Mouse (Mus musculus) regulatory T cell (primary cell): Measurements from ENCODE around the gene Foxp1.

ENCODE experiments used
- in situ Hi-C: fragments of 300-600 bp; cut with MboI, MseI; formaldehyde crosslinking; loops from one replicate; pipeline ENCODE4 v1.15.1; 2025; ENCODE audit warnings: high pct_unique_total_duplicates

Gene Foxp1

GRCm38 (mm10) chr6:99035459-99036375 is 486.8 kb downstream of the Foxp1 start:
- in situ Hi-C loops = no loop called here

GRCm38 (mm10) chr6:99033062-99033461 is 489.5 kb downstream of the Foxp1 start:
- in situ Hi-C loops = no loop called here

GRCm38 (mm10) chr6:99031321-99031903 is 491.1 kb downstream of the Foxp1 start:
- in situ Hi-C loops = no loop called here

DNA sequence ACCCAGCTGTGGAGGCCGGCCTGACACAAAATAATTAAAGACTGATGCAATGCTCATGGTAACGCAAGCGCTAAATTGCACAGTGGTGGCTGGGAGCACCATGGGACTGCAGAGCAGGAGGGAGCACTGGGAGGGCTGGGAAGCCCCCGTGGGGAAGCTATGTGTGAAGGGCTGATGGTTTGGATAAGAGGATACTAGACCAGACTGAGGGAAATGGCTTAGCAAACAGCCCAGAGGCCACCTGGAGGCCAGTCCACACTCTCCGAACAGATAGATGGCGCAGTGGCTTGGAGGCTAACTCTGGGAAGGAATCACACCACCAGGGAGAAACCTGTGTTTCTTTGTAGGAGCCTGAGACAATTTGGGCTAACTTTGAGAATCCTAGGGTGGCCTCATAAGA is 492.3 kb downstream of the Foxp1 start:
- in situ Hi-C loops = no loop called here

DNA sequence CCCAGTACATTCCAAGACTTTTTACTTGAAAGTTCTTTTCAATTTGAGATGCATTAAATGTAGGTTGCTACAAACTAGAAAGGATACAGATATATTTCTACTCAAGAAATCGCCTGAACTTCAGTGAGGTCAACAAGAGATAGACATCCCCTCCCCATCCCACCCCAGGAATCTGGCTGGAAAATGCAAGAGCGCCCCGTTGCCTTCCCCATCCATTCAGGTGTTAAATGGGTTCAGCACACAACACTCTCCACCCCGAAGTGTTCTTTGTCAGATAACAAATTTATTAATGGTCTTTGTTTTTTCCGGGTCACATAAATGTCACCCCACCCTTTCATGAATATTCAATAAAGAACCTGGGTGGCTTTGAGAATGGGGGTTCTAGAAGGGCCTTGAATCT is 493.1 kb downstream of the Foxp1 start:
- in situ Hi-C loops = no loop called here

- in situ Hi-C loops = no loop called here
These were observed 493.6 kb downstream of the Foxp1 start for GRCm38 (mm10) chr6:99028989-99029305.

GRCm38 (mm10) chr6:99028161-99028988 is 494.1 kb downstream of the Foxp1 start:
- in situ Hi-C loops = no loop called here

- in situ Hi-C loops = no loop called here
These were observed 494.9 kb downstream of the Foxp1 start for GRCm38 (mm10) chr6:99027542-99028160.

DNA sequence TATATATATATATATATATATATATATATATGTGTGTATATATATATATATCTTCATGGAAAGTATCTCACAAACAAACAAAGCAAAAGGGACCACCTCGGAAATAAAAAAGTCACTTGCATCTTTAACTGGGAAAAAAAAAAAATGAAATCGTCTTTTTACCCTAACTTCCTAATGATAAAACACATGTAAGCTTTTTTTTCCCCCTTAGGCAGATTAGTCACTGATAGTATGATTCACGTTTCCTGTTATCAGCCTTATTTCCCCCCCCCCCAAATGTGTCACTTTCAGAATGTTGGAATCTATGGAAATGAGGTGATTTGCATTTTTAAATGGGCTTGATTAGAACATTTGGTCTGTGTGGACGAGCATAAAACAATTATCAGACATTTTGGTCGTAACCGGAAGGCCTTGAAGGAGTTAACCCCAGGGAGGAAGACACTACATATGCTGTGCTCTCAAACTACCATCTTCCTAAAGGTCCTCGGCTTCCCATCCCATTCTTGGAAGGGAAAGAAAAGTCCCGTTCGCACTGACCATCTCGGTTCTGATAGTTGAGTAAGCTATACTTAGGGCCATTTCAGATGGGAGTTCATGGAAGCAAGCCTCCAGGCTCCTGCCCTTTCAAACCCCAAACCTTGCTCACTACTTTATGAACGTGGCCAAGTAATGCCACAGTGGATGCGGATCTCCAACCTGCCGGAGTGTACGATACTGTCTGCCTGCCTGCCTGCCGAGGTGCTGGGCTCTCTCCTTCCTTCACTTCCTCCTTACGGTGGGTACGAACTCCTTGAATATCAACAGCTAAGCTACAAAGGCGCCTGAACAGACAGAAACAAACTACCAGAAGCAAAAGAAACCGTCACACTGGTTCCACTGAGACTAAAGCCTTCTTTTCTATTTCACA is 495.6 kb downstream of the Foxp1 start:
- in situ Hi-C loops = no loop called here

DNA sequence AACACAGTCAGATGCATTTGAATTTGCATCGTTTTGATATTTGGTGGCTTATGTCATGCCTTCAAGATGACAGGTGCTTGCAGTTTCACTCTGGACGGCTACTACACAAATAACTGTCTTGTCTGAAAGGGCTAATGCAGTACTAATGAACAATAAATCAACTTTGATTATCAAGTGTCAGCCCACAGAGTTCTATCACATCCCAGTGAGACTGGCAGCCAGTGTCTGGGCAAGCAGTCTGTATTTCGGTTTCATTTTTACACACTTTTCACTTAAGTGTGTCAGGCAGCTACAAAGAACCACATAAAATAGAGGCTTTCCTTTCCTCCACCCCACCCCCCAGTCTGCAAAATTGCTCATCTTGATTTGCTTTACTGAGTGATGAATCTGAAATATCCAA is 496.5 kb downstream of the Foxp1 start:
- in situ Hi-C loops = no loop called here

GRCm38 (mm10) chr6:99024588-99024987 is 497.9 kb downstream of the Foxp1 start:
- in situ Hi-C loops = no loop called here

DNA sequence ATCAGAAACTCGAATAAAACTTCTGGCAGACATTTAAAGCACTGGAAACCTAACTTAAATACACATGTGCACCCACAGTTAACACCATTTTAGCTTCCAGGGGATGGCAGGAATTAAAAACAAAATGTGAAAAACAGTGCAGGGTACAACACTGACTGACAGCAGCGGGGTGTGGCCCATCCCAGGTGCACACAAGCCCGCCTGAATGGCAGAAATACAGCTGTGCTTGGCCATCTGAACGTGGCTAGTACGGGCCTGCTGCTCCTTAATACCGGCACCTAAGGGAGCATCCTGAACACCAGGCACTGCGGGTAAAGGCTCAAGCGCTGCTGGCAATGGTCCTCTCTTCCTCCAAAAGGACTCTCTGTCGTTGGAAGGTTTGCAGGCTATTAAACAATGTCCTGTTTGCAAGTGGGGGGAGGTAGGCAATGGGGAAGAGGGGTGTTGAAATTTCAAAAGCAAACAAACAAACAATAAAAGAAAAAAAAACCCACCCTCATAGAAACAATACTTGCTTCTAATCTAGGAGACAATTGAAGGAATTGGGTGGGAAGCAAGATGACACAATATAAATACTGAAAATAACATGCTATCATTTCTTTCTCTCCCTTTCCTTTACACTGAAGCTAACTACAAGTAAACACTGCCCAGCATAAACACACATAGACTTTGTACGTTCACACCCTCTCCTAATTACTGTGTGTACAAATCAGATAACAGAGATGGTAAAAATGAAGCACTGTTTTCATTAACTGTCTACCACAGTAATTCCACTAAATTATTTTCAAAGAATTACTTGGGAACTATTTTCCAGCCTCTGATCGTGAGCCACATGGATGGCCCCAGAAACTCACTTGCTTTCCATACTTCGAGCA is 501.7 kb downstream of the Foxp1 start:
- in situ Hi-C loops = no loop called here

DNA sequence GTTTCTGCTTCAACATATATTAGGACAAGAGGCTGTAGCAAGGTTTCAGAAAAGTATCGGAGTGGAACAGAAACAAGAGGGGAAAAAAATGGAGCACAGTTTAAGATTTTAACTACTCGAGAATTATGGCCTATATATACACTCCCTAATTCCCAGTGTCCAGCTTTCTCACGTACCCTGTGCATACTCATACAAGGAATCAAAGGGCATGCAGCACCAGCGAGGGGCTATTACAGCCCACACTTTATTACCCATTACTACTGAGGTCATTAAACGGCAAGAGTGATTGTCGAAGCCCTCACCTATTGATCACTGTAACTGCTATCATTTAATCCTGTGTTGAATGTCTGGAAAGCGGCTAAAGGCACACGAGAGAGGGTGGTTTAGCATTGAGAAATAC is 502.8 kb downstream of the Foxp1 start:
- in situ Hi-C loops = no loop called here

GRCm38 (mm10) chr6:99019266-99019665 is 503.3 kb downstream of the Foxp1 start:
- in situ Hi-C loops = no loop called here

DNA sequence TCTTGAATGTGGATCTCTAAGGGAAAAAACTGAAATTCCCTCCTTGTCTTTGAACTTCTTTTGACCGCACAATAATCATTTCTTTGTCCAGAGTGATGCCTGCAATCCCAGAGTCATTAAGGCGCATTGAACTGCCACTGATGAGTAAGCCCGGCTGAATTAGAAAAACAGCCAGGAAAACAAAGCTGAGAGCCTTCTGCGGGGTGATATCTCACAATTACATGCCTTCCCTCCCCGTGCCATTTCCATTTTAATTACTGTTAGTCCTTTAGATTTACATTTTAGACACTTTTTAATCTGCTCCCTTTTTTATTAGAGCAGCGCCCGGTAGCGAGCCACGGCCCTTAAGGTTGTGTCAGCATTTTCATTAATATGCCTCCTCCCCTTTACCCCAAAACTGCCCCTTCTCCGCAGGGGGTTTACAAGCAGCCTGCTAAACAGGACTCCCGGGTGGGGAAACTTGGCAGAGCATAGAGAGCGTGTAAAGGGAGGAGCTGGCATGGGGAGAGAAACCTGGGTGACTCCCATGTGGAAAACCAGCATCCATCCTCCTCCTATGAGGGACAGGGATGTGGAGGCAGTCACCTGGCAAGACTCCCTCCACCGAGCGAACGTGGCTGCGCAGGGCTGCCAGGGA is 508.5 kb downstream of the Foxp1 start:
- in situ Hi-C loops = no loop called here

DNA sequence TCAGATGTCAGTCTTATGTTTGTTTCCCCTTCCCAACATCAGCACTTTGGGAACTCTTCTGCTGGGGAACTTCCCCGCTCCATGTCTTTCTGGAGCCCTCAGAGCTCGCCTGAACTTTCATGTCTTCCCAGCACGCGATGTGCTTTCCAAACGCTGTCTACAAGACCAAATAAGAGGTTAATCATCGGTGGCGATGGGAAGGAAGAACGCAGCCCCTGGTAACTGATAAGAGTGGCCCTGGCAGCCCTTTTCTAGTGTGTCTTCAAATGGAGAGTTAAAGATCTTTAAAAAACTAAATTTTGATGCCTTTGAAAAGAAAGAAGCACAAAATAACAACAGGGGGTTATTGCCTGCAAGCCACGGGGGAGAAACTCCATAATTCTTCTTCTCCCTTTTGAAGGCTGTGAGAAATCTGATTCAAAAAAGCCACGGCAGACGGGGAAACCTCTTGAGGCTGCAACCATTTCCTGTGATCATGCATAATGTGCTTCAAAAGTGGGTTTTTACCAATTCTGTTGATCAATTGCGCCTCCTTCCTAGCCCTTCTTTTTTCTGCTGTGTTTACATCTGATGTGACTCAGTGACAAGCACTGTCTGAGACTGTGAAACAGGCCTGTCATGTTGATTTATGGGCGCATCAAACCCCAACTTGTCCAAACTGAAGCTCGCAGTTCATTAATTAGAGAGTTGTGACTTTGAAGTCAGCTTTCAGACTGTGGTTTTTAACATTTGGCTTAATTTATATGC is 509.2 kb downstream of the Foxp1 start:
- in situ Hi-C loops = no loop called here

DNA sequence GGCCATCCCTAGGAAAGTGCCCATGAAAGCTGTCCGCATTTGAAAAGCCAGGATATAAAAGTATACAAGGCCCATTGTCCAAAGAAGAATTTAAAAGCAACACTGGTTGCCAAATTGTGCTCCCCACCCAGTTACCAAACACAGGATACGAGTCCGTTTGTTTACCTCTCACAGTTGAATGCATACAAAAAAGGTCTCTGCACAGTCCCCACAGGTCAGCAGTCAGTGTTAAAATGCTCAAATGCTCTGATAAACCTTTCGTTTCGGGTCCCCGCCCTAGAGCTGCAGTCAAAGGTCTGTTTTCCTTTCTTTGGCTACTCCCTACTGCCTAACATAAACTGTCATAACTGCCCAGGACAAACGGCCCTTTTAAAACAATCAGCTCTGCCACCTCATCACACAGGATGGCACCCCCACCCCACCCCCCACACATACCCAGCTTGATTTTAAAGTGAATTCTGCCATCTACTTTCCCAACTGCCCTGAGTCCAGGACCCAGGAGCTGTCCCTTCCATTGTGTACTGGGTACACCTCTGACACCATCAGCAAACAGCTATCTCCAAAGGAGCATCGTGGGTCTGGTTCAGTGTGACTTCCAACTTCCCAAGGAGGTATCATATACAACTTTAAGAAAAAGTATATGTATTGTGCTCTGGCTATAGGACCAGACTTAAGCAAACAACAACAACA is 510.5 kb downstream of the Foxp1 start:
- in situ Hi-C loops = no loop called here

DNA sequence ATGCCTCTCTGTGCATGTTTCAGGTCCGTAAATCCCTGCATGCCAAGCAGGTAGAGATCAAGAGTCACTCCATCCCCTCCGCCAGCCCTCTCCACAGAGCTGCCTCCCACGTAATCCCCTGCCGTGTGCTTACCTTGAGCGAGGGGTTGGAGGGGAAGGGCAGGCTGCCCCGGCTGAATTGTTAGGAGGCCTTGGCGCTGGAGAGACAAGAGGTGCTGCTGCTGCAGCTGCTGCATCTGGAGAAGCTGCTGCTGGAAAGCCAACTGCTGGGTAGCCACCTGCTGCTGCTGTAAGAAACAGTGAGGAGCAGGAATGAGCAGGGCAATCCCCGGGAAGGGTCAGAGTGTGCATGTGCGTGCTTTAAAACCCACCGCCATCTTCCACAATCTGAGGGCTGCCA is 512.8 kb downstream of the Foxp1 start:
- in situ Hi-C loops = no loop called here
